Mouse (Mus musculus): Measurements from ENCODE around the gene Fhit.

Fhit gene

DNA sequence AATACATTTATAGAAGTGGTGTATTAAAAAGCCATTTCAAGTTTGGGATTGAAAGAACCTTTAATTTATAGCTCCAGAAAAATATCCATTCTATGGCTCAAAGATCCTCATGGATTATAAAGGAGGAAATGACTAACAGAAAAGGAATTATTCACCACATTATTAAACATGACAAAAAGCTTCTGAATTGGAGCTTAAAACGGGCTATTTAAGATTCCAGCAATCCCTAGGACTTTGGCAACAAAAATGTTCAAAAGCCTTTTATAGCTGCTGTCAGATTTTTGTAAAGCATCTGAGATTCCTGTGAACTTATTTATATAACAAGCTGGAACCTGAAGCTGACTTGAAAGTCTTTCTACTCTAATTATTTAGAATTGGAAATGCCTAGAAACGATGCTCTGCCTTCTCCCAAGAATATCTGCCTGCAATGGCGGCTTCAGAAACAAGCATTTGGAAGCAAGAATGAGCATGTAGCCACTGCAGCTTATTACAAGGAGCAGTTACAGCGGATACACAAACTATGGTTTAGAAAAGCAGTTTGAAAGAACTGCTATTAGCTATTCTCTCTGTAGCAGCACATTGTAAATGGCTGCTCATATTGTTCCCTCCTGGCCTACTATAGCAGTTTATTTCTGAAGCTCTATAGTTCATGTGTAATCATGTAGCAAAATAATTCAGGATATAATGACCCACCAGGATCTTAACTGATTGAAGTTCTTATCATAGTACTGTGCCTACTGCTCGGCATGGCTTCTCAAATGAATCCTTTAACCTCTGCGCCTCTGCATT is 995.0 kb downstream of the Fhit start:
- in situ Hi-C loops (cut with MboI, MseI): loop anchor here (10.0 kb wide), 1 partner anchor 1522 kb away; no protein-coding TSS in a partner anchor

GRCm38 (mm10) chr14:10149872-10150271 is 1012.0 kb downstream of the Fhit start:
- in situ Hi-C loops (cut with MboI, MseI): no loop called here

GRCm38 (mm10) chr14:10139311-10139710 is 1022.5 kb downstream of the Fhit start:
- in situ Hi-C loops (cut with MboI, MseI): no loop called here

- in situ Hi-C loops (cut with MboI, MseI): no loop called here
Observed at GRCm38 (mm10) chr14:10133873-10134272, 1028.0 kb downstream of the Fhit start.

DNA sequence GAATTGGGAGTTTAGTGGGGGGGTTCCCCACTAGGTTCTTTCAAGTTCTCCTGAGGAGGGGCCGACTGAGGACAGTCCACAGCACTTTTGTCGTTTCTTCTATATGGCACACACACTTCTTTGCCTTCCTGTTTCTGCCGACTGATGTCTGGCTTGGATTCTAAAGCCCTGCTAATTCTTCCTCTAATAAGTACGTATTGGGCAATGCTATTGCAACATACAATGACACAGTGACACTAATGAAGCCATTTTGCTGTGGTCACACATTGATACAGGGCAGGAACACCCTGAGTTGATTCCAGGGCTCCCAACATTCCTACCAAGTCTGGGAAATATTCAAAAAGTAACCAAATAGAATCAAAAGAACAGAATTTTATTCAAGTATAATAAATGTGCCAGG is 1032.2 kb downstream of the Fhit start:
- in situ Hi-C loops (cut with MboI, MseI): no loop called here

DNA sequence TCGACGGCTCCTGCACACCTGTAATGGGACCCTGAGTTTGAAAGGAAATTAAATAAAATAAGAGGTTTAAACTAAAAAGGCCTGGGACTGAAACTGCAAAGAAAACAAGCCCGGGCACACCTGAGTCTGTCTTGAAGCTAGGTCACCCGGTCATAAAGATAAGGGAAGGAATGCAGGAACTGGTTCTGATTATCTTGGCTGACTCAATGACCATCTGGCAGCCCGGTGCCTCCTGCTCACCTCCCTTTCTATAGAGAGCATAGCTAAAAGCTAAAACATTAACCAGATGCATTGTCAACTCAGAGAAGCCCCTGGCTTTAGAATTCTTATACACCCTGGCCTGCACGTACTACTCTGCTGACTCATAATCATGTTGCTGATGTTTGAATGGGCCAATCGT is 1032.7 kb downstream of the Fhit start:
- in situ Hi-C loops (cut with MboI, MseI): no loop called here

- in situ Hi-C loops (cut with MboI, MseI): no loop called here
Observed at GRCm38 (mm10) chr14:10126536-10126935, 1035.3 kb downstream of the Fhit start.

- in situ Hi-C loops (cut with MboI, MseI): no loop called here
Observed at GRCm38 (mm10) chr14:10122176-10122575, 1039.7 kb downstream of the Fhit start.

DNA sequence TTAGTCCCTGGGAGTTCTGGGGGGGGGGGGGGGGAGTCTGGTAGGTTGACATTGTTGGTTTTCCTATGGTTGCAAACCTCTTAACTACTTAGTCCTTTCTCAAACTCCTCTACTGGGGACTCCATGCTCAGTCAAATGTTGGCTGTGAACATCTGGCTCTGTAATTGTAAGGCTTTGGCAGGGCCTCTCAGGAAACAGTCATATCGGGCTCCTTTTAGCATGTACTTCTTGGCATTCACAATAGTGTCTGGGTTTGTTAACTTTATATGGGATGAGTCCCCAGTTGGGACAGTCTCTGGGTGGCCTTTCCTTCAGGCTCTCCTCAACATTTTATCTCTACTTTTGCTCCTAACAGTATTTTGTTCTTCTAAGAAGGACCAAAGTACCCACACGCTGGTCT is 1065.6 kb downstream of the Fhit start:
- in situ Hi-C loops (cut with MboI, MseI): no loop called here

- in situ Hi-C loops (cut with MboI, MseI): no loop called here
Observed at GRCm38 (mm10) chr14:10079062-10079461, 1082.8 kb downstream of the Fhit start.

DNA sequence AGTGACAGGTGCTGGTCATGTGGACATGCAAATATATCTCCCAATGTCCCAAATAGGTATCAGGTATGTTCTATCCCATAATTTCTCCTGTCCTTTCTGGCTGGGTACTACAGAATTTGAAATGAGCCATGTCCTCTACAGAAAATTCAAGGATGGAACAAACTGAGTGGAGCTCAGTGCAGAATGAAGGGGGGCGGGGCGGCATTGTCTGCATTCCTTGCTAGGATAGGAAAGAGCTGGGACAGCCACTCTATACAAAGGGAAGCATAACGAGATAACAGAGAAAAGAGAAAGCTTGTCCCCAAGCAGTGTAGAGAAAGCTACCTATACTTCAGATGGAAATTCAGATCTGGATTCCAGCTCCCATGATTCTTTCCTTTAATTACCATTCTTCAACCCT is 1111.9 kb downstream of the Fhit start:
- in situ Hi-C loops (cut with MboI, MseI): no loop called here

DNA sequence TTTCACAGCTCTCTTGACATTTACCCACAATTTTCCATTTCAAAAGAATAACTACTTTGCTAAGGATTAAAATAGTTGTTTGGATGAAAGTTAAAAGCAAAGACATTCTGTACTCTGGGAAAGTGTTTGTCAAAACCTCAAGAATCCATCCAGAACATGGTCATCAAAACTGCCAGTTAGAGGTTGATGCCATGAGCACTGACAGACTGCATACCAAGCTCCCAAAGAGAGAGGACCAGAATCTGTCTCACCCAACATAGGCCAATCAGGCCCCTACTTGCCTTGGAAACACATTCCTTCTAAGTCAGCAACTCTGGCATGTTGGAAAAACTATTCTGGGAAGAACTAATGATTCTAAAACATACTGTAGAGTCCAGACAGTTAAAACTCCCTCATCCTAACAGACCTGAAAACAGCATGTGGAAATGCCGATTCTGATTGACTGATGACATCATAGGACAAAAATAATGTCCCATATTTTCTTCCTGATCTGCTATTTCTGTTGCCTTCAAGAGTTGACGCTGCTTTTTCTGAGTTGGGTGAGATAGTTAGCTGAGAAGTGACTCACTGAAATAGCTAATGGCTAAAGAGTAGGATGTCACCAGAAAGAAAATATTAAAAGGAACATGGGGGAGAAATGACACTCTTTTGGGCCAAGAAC is 1114.6 kb downstream of the Fhit start:
- in situ Hi-C loops (cut with MboI, MseI): no loop called here

DNA sequence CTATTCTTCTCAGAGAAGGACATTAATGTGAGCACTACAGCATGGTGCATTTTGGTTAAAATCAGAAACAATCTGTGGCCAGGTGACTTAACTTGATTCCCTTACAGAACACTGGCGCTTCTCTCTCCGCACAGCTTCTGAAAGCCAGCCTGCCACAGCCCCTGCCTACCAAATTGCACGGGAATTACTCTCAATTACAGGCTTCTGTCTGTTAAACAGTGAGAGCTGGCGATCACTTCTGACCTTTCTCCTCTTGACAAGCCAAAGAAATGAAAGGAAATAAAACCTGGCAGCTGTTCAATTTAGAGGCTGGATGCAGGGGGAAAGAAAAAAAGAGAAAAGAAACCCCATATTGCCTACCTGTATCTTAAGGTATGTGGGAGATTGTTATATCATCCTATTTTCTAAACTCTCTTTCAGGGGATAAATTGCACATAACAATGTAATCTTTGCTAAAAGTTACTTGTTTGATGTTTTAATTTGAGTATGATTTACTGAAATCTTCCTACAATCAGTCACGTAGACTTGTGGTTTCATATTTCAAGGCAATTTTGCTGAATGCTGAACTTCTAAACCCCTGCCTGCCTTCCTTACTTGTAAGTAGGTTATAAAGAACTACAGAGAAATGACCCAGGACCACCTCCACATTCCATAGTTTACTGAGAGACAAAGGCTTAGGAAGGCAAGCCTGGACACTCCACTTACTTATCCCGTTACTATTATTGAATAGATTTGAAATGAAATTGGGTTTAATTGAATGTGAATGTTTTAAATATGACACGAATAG is 1115.3 kb downstream of the Fhit start:
- in situ Hi-C loops (cut with MboI, MseI): no loop called here

DNA sequence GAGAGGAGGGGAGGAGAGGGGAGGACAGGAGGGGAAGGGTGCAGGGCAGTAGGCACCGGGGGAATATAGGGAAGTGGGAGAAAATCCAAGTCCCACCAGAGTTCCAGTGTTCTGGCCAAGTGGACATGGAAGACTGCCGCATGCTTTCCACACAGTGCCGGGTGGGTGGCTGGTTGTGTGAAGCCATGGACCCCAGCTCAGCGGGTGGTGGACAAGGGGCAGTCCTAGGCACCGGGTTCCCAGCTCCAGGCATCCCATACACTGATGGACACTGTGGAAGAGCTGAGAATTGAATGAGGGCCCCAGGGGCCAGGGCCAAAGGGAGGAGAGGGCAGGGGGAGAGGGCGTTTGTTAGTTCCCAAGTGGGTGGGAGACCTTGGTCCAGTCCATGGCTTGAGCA is 1123.8 kb downstream of the Fhit start:
- in situ Hi-C loops (cut with MboI, MseI): no loop called here

DNA sequence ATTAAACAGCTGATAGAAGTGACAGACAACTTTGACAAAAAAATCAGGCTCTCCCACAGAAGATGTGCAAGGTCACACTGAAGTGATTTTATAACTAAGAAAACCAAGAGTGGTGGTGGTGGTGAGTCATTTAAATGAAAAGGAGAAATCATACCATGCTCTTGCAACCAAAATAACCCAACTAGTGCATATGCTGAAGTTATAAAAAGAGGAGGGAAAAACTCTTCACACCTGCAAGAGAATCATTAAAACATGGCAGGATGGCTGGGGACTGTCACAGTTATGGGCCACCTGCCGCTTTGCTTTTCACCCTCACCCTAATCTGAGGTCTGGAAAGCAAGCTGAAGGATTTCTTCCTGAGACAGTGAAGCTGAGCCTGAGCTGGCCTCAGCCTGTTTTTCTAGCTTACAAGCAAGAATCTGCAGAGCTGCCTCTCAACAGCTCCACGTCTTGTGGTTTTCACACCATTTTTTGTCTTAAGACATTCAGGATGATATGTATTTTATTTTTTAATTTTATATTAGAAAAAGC is 1125.1 kb downstream of the Fhit start:
- in situ Hi-C loops (cut with MboI, MseI): no loop called here

- in situ Hi-C loops (cut with MboI, MseI): no loop called here
Observed at GRCm38 (mm10) chr14:10035682-10036081, 1126.2 kb downstream of the Fhit start.

DNA sequence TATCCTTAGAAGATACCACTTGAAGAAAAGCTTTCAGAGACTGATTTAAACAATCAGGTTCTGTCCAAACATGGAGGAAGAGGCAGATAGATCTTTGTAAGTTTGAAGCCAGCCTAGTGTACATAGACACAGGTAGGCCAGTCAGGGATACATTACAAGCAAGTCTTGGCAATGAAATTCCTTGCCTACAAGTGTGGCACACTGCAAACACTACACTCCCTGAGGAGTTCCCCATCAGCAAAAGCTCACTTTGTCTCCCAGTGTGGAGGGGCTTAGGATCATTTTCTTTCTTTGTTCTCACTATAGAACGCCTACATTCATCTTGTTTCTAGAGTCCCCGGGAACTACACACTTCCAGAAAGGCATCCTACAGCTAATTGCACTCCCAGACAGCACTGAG is 1126.6 kb downstream of the Fhit start:
- in situ Hi-C loops (cut with MboI, MseI): no loop called here

- in situ Hi-C loops (cut with MboI, MseI): no loop called here
Observed at GRCm38 (mm10) chr14:10023382-10023781, 1138.5 kb downstream of the Fhit start.

- in situ Hi-C loops (cut with MboI, MseI): no loop called here
Observed at GRCm38 (mm10) chr14:10022304-10022703, 1139.5 kb downstream of the Fhit start.

- in situ Hi-C loops (cut with MboI, MseI): no loop called here
Observed at GRCm38 (mm10) chr14:10020400-10021140, 1141.3 kb downstream of the Fhit start.

GRCm38 (mm10) chr14:10013817-10014266 is 1148.0 kb downstream of the Fhit start:
- in situ Hi-C loops (cut with MboI, MseI): no loop called here

Measured in regulatory T cell (primary cell).